Mouse (Mus musculus) brain, embryonic 14.5 days (tissue): Measurements from ENCODE around the gene Ebpl.

Experiments used
- CTCF ChIP-seq: fragments of 200-500 bp; IDR thresholded peaks from 2 replicates; pipeline ENCODE4 v1.5.1; 2012; ENCODE audit warnings: inconsistent platforms, mild to moderate bottlenecking, moderate library complexity, borderline replicate concordance; ENCODE audit not compliant: insufficient read depth, insufficient read length; ENCODE audit errors: extremely low read depth
- POLR2A ChIP-seq: fragments of 200-500 bp; IDR thresholded peaks from 2 replicates; pipeline ENCODE4 v1.6.1; 2012; ENCODE audit warnings: mild to moderate bottlenecking, inconsistent platforms, borderline replicate concordance; ENCODE audit not compliant: poor library complexity, insufficient read depth, insufficient read length, severe bottlenecking; ENCODE audit errors: extremely low read depth

GRCm38 (mm10) chr14:61339381-61339780 is 20.9 kb downstream of the Ebpl start:
- TF ChIP-seq POLR2A = no peak
- TF ChIP-seq CTCF = no peak
